Mouse (Mus musculus): ENCODE measurements around the gene Ranbp3. TPM values are rescaled to one million over a fixed set of nuclear protein-coding genes. Genes with fewer than 3 reads are reported as not detected.
A peak's percentile ranks its signal among the peaks of the same experiment; 100 is the strongest.

Gene Ranbp3
- total and polyA plus RNA-seq, 3 experiments, result 77.9 to 86.0 (median 79.5) TPM

DNA sequence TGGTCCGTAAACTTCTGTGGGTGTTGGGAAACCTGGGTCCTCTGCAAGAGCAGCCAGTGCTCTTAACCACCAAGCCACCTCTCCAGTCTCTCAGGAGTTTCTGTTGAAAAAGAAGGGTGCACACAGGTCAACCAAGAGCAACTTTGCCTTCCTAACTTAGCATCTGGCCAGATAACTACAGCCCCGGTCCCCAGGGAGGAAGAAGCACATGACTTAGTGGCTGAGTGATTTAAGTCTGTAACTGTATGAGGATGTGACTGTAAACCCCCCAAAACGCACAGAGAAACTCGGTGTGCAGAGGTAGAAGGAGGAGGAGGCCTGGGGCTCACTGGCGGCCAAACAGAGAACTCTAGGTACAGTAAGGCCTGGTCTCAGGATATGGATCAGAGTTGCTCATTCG is 39.1 kb upstream of the Ranbp3 start:
- Histone ChIP-seq H3K27ac (ENCODE audit: insufficient read depth, low read depth) (no peak overlapping the region), H3K4me2 (ENCODE audit: insufficient read depth, low read depth, poor library complexity, severe bottlenecking) (no peak overlapping the region), H3K9me3 (replicated peaks; ENCODE audit: low read length) (no peaks in the 10 kb centered on the region), H3K4me1 (ENCODE audit: control insufficient read depth in 1 of 2, insufficient read depth in 2 of 2) (peaks cover 11 to 40% of the 10 kb centered on the region in 2 experiments), H3K79me2 (replicated peaks; ENCODE audit: control insufficient read depth, extremely low read depth, insufficient read depth, poor library complexity, severe bottlenecking) (peaks cover 7% of the 10 kb centered on the region; the same call in 1 of the 2 replicates), H3K27me3 (replicated peaks) (no peaks in the 10 kb centered on the region), H3K36me3 (replicated peaks in 1 of 2; ENCODE audit: control insufficient read depth in 1 of 2, insufficient read depth in 1 of 2, low read length in 1 of 2) (no peaks in the 10 kb centered on the region), H3K4me3 (replicated peaks in 1 of 3; ENCODE audit: low read depth in 2 of 3, low read length in 2 of 3, poor library complexity in 1 of 3) (no peak overlapping the region), H3K9ac (ENCODE audit: insufficient read depth, low read depth) (no peak overlapping the region)
- TF ChIP-seq PAX5 (IDR thresholded peaks at IDR 0.05; ENCODE audit: low read length) (no peak), BHLHE40 (IDR thresholded peaks at IDR 0.05; ENCODE audit: low read depth, low read length) (peak; percentile 62), E2F4 (IDR thresholded peaks at IDR 0.05; ENCODE audit: insufficient replicate concordance, low read depth, low read length) (no peak)
- dilution Hi-C loops (cut with MboI; ENCODE audit: extremely low pct_ligation_motif_present, extremely low pct_unique_long_range_greater_than_20kb, low sequenced_read_pairs), result no loop called here
- in situ Hi-C loops (cut with MboI; ENCODE audit: low pct_ligation_motif_present, low pct_unique_long_range_greater_than_20kb, low sequenced_read_pairs), result no loop called here
- peak; percentile 73 for DNase-seq (ENCODE audit: extremely low read depth)

DNA sequence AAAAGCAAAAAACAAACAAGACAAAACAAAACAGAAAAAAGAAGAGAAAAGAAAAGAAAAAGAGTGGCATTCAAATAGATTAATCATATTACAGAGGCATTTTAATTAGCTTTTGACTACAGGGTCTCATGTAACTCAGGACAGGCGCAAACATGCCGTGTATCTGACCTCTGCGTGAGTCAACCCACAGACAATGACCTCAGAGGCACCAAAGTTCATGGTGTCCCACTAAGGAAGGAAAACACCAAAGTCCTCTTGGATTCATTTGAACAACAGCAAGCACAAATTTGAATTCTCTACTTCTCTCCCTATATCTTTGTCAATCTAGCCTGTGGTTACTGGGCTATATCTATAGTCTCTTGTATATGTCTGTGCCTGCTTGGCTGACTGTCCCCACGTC is 29.9 kb upstream of the Ranbp3 start:
- no peak overlapping the region for H3K4me2 ChIP-seq (ENCODE audit: insufficient read depth, low read depth, poor library complexity, severe bottlenecking)
- DNase-seq (ENCODE audit: extremely low read depth), result no peak
- dilution Hi-C loops (cut with MboI; ENCODE audit: extremely low pct_ligation_motif_present, extremely low pct_unique_long_range_greater_than_20kb, low sequenced_read_pairs), result no loop called here
- H3K4me3 ChIP-seq (replicated peaks in 1 of 3; ENCODE audit: low read depth in 2 of 3, low read length in 2 of 3, poor library complexity in 1 of 3), result no peak overlapping the region
- in situ Hi-C loops (cut with MboI; ENCODE audit: low pct_ligation_motif_present, low pct_unique_long_range_greater_than_20kb, low sequenced_read_pairs), result no loop called here
- H3K4me1 ChIP-seq (ENCODE audit: control insufficient read depth in 1 of 2, insufficient read depth in 2 of 2), result peaks cover 0 to 3% of the 10 kb centered on the region in 2 experiments; a peak in 1 of 4 replicates
- no peaks in the 10 kb centered on the region for H3K27me3 ChIP-seq (replicated peaks)
- TF ChIP-seq ETS1 (conservative IDR thresholded peaks at IDR 0.05; ENCODE audit: low read depth, low read length) (no peak), IRF4 (IDR thresholded peaks at IDR 0.05; ENCODE audit: low read depth, low read length) (no peak)
- H3K36me3 ChIP-seq (replicated peaks in 1 of 2; ENCODE audit: control insufficient read depth in 1 of 2, insufficient read depth in 1 of 2, low read length in 1 of 2), result no peaks in the 10 kb centered on the region
- no peaks in the 10 kb centered on the region for H3K79me2 ChIP-seq (replicated peaks; ENCODE audit: control insufficient read depth, extremely low read depth, insufficient read depth, poor library complexity, severe bottlenecking)
- no peak overlapping the region for H3K27ac ChIP-seq (ENCODE audit: insufficient read depth, low read depth)
- no peaks in the 10 kb centered on the region for H3K9me3 ChIP-seq (replicated peaks; ENCODE audit: low read length)
- H3K9ac ChIP-seq (ENCODE audit: insufficient read depth, low read depth), result no peak overlapping the region

DNA sequence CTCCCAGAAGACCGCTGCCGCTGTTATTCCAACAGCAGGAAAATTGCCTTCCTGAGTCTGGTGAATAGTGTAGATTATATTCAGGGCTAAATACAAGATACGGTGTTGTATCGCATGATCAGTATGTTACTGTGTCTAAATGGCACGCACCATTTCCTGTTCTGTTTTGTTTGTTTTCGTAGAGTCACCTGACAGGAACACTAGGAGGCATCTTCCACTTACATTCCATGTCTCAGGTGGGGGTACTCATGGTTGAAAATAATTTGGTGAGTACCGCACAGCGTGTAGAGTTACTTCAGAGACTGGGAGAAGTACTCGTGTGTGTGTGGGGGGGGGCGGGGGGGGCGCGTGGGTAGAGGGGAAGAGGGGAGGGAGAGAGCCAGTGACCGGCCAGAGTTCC is 25.5 kb upstream of the Ranbp3 start:
- TF ChIP-seq UBTF (IDR thresholded peaks at IDR 0.05; ENCODE audit: low read depth, low read length) (no peak), ZKSCAN1 (IDR thresholded peaks at IDR 0.05; ENCODE audit: borderline replicate concordance, low read depth, low read length) (no peak), RAD21 (IDR thresholded peaks at IDR 0.05; ENCODE audit: low read depth, low read length) (no peak)
- H3K4me3 ChIP-seq (replicated peaks in 1 of 3; ENCODE audit: low read depth in 2 of 3, low read length in 2 of 3, poor library complexity in 1 of 3), result no peak overlapping the region
- no peak for DNase-seq (ENCODE audit: extremely low read depth)
- H3K36me3 ChIP-seq (replicated peaks in 1 of 2; ENCODE audit: control insufficient read depth in 1 of 2, insufficient read depth in 1 of 2, low read length in 1 of 2), result no peaks in the 10 kb centered on the region
- no peaks in the 10 kb centered on the region for H3K27me3 ChIP-seq (replicated peaks)
- no peak overlapping the region for H3K9ac ChIP-seq (ENCODE audit: insufficient read depth, low read depth)
- no peak overlapping the region for H3K4me2 ChIP-seq (ENCODE audit: insufficient read depth, low read depth, poor library complexity, severe bottlenecking)
- no peaks in the 10 kb centered on the region for H3K79me2 ChIP-seq (replicated peaks; ENCODE audit: control insufficient read depth, extremely low read depth, insufficient read depth, poor library complexity, severe bottlenecking)
- in situ Hi-C loops (cut with MboI; ENCODE audit: low pct_ligation_motif_present, low pct_unique_long_range_greater_than_20kb, low sequenced_read_pairs) (no loop called here), dilution Hi-C loops (cut with MboI; ENCODE audit: extremely low pct_ligation_motif_present, extremely low pct_unique_long_range_greater_than_20kb, low sequenced_read_pairs) (no loop called here)
- no peak overlapping the region for H3K27ac ChIP-seq (ENCODE audit: insufficient read depth, low read depth)
- H3K4me1 ChIP-seq (ENCODE audit: control insufficient read depth in 1 of 2, insufficient read depth in 2 of 2), result no peaks in the 10 kb centered on the region; a peak in 1 of 4 replicates
- no peaks in the 10 kb centered on the region for H3K9me3 ChIP-seq (replicated peaks; ENCODE audit: low read length)

Data from CH12.LX (cell line).